Mouse (Mus musculus) stomach, embryonic 15.5 days (tissue): ENCODE measurements around the gene Cisd2. TPM values are rescaled to one million over a fixed set of nuclear protein-coding genes. Genes with fewer than 3 reads are reported as not detected.

ENCODE experiments used
- ATAC-seq: fragments of 200-750 bp; cut with Nextera tagmentation; 2 replicates; pipeline ENCODE4 v1.8.0; 2017; ENCODE audit warnings: low read depth, moderate number of reproducible peaks, moderate TSS enrichment; ENCODE audit not compliant: insufficient read depth, low FRiP score
- H3K27ac ChIP-seq: fragments of 300-500 bp; sonication (generic); 2 replicates; pipeline ENCODE4 v1.5.1; 2015; ENCODE audit warnings: mild to moderate bottlenecking, inconsistent platforms
- H3K27me3 ChIP-seq: fragments of 300-500 bp; sonication (generic); replicated peaks from 2 replicates; pipeline ENCODE4 v1.6.1; 2015; ENCODE audit warnings: inconsistent platforms
- H3K36me3 ChIP-seq: fragments of 300-500 bp; sonication (generic); 2 replicates; pipeline ENCODE4 v1.6.1; 2015; ENCODE audit warnings: inconsistent platforms
- H3K4me1 ChIP-seq: fragments of 300-500 bp; sonication (generic); 2 replicates; pipeline ENCODE4 v1.6.1; 2015; ENCODE audit warnings: inconsistent platforms
- H3K4me2 ChIP-seq: fragments of 300-500 bp; sonication (generic); 2 replicates; pipeline ENCODE4 v1.6.1; 2015; ENCODE audit warnings: mild to moderate bottlenecking, inconsistent platforms
- H3K4me3 ChIP-seq: fragments of 300-500 bp; sonication (generic); replicated peaks from 2 replicates; pipeline ENCODE4 v1.5.1; 2015; ENCODE audit warnings: inconsistent platforms
- H3K9ac ChIP-seq: fragments of 300-500 bp; sonication (generic); 2 replicates; pipeline ENCODE4 v1.6.1; 2015; ENCODE audit warnings: inconsistent platforms
- H3K9me3 ChIP-seq: fragments of 300-500 bp; sonication (generic); 2 replicates; pipeline ENCODE4 v1.6.1; 2016; ENCODE audit warnings: inconsistent platforms
- WGBS: fragments of 180-500 bp; shearing (Covaris S2); methylation state at CpG from one replicate; pipeline ENCODE4 v1.1.7; 2015; 5-methylcytosine and 5-hydroxymethylcytosine counted together
- polyA plus RNA-seq: library from polyadenylated mRNA; unstranded; fragments of >200 nt; fragmentation: Nextera tagmentation; extraction: Ambion mirVana; gene quantifications from 2 replicates; pipeline ENCODE4 v1.2.1, GENCODE M21; 2015

Gene Cisd2
- polyA plus RNA-seq, 1 experiment from 2014 or later = 60.2 TPM

- Histone ChIP-seq H3K4me2 (no peak overlapping the region), H3K36me3 (peaks cover 8% of the 10 kb centered on the region), H3K4me1 (no peaks in the 10 kb centered on the region), H3K9ac (no peak overlapping the region), H3K27me3 (no peaks in the 10 kb centered on the region), H3K27ac (no peak overlapping the region), H3K4me3 (no peak overlapping the region), H3K9me3 (no peaks in the 10 kb centered on the region)
- 61% methylated on average over 8 of the region's 9 CpGs for WGBS
- no peak for ATAC-seq
These were observed 16.4 kb downstream of the Cisd2 start for GRCm38 (mm10) chr3:135407351-135407750.

- Histone ChIP-seq H3K9me3 (no peaks in the 10 kb centered on the region), H3K4me3 (no peak overlapping the region)
- 69% methylated on average over 4 of the region's 4 CpGs for WGBS
These were observed 19.1 kb downstream of the Cisd2 start for GRCm38 (mm10) chr3:135404599-135404998.

GRCm38 (mm10) chr3:135403856-135404255 is 19.9 kb downstream of the Cisd2 start:
- H3K4me2 ChIP-seq = no peak overlapping the region
- H3K9me3 ChIP-seq = no peaks in the 10 kb centered on the region
- no peaks in the 10 kb centered on the region for H3K27me3 ChIP-seq
- no peak for ATAC-seq
- no peak overlapping the region for H3K27ac ChIP-seq
- no peaks in the 10 kb centered on the region for H3K4me1 ChIP-seq
- H3K36me3 ChIP-seq = peaks cover 4% of the 10 kb centered on the region; the same call in 1 of the 2 replicates
- 74% methylated on average over 5 of the region's 5 CpGs for WGBS
- no peak overlapping the region for H3K9ac ChIP-seq
- no peak overlapping the region for H3K4me3 ChIP-seq

More at GRCm38 (mm10) chr3:135404599-135404998, 19.1 kb downstream of the Cisd2 start:
- H3K4me1 ChIP-seq = no peaks in the 10 kb centered on the region
- H3K36me3 ChIP-seq = peaks cover 8% of the 10 kb centered on the region; the same call in 1 of the 2 replicates
- no peak overlapping the region for H3K9ac ChIP-seq
- no peaks in the 10 kb centered on the region for H3K27me3 ChIP-seq
- H3K27ac ChIP-seq = no peak overlapping the region
- no peak for ATAC-seq
- H3K4me2 ChIP-seq = no peak overlapping the region

DNA sequence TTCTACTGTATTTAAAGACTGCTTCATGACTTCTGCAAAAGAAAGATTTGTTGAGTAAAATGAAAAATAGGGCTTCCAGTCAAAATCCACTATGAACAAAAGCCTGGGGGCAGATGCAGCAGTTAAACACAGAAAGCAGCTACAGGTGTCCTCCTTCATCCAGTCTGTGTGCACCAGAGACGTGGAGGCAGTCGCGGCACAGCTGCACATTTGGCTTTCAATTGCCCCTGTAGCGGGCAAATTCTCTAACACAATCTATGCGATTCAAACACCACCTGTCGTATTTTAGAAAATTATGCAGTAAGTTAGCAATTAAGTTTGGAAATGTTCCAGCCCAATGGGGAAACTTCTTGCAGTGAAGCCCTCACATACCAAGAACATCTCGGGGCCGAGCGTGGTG is 20.5 kb downstream of the Cisd2 start:
- H3K9me3 ChIP-seq = no peaks in the 10 kb centered on the region
- H3K27ac ChIP-seq = no peak overlapping the region
- H3K4me3 ChIP-seq = no peak overlapping the region
- H3K9ac ChIP-seq = no peak overlapping the region
- 78% methylated on average over 9 of the region's 9 CpGs for WGBS
- ATAC-seq = no peak
- H3K4me1 ChIP-seq = no peaks in the 10 kb centered on the region
- H3K27me3 ChIP-seq = no peaks in the 10 kb centered on the region
- H3K4me2 ChIP-seq = no peak overlapping the region
- peaks cover 4% of the 10 kb centered on the region; the same call in 1 of the 2 replicates for H3K36me3 ChIP-seq

- ATAC-seq = peak; percentile 75
- Histone ChIP-seq H3K9ac (no peak overlapping the region), H3K4me1 (no peaks in the 10 kb centered on the region), H3K36me3 (peaks cover 3% of the 10 kb centered on the region; the same call in 1 of the 2 replicates), H3K27me3 (no peaks in the 10 kb centered on the region), H3K27ac (no peak overlapping the region), H3K9me3 (no peaks in the 10 kb centered on the region), H3K4me3 (no peak overlapping the region), H3K4me2 (peak overlapping the region; percentile 41)
- 5% methylated on average over 10 of the region's 10 CpGs for whole genome bisulfite sequencing
These were observed 21.5 kb downstream of the Cisd2 start for GRCm38 (mm10) chr3:135402201-135402658.

- Histone ChIP-seq H3K27me3 (no peaks in the 10 kb centered on the region), H3K36me3 (no peaks in the 10 kb centered on the region), H3K4me2 (no peak overlapping the region), H3K9ac (no peak overlapping the region), H3K9me3 (no peaks in the 10 kb centered on the region), H3K27ac (no peak overlapping the region), H3K4me1 (no peaks in the 10 kb centered on the region), H3K4me3 (no peak overlapping the region)
- no peak for ATAC-seq
These were observed 26.6 kb downstream of the Cisd2 start for GRCm38 (mm10) chr3:135397112-135397511.

GRCm38 (mm10) chr3:135396081-135396480 is 27.6 kb downstream of the Cisd2 start:
- Histone ChIP-seq H3K9ac (no peak overlapping the region), H3K9me3 (no peaks in the 10 kb centered on the region), H3K4me3 (no peak overlapping the region), H3K4me1 (no peaks in the 10 kb centered on the region), H3K4me2 (no peak overlapping the region), H3K36me3 (no peaks in the 10 kb centered on the region), H3K27ac (no peak overlapping the region), H3K27me3 (no peaks in the 10 kb centered on the region)
- no peak for ATAC-seq
- 32% methylated on average over 6 of the region's 6 CpGs for WGBS

DNA sequence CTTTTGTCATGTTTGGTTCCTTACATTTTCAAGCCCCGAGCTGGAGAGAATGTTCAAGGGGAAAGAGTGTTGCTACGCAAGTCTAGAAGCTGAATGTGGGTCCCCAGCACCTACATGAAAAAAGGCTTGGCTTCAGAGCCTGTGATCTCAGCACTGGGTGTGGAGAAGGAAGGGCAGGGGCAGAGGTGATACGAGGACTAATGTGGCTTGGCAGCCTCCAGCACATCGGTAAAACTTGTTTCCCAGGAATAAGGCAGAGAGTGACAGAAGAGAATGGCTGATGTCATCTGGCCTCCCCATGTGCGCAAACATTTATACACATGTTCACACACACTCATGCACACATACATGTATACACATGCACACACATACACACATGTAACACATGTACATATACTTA is 28.6 kb downstream of the Cisd2 start:
- Histone ChIP-seq H3K4me2 (no peak overlapping the region), H3K4me3 (no peak overlapping the region), H3K27me3 (no peaks in the 10 kb centered on the region), H3K27ac (no peak overlapping the region), H3K9me3 (no peaks in the 10 kb centered on the region), H3K36me3 (no peaks in the 10 kb centered on the region), H3K4me1 (no peaks in the 10 kb centered on the region), H3K9ac (no peak overlapping the region)
- ATAC-seq = peak; percentile 58; the same call in 1 of the 2 replicates
- WGBS = 67% methylated on average over 5 of the region's 5 CpGs

- no peak overlapping the region for H3K4me3 ChIP-seq
- H3K9ac ChIP-seq = no peak overlapping the region
- no peaks in the 10 kb centered on the region for H3K27me3 ChIP-seq
- WGBS = 53% methylated on average over 6 of the region's 6 CpGs
- H3K27ac ChIP-seq = no peak overlapping the region
- H3K9me3 ChIP-seq = no peaks in the 10 kb centered on the region
- H3K4me1 ChIP-seq = no peaks in the 10 kb centered on the region
- H3K36me3 ChIP-seq = no peaks in the 10 kb centered on the region
- H3K4me2 ChIP-seq = no peak overlapping the region
- no peak for ATAC-seq
These were observed 30.5 kb downstream of the Cisd2 start for GRCm38 (mm10) chr3:135393186-135393585.

DNA sequence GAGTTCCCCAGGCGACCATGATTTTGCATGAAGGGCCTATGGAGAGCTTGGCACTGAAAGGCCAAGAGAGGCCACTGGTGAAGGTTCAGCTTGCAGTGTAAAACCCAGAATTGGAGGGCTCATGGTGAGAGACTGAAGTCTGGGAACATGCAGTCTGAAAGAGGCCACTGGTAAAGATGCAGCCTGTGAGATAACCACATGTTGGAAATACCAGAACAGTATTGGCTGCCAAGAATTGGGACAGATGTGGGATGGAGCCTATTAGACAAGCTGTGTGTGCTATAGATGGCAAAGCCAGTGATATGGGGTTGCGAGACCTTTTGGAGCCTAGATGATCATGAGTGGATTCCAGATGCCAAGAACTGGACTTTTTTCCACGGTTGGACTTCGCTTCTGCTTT is 43.9 kb downstream of the Cisd2 start:
- no peaks in the 10 kb centered on the region for H3K36me3 ChIP-seq
- 90% methylated on average over 4 of the region's 4 CpGs for WGBS
- H3K27ac ChIP-seq = no peak overlapping the region
- ATAC-seq = no peak
- no peaks in the 10 kb centered on the region for H3K27me3 ChIP-seq
- no peak overlapping the region for H3K4me2 ChIP-seq
- no peak overlapping the region for H3K9ac ChIP-seq
- no peak overlapping the region for H3K4me3 ChIP-seq
- no peaks in the 10 kb centered on the region for H3K4me1 ChIP-seq
- H3K9me3 ChIP-seq = no peaks in the 10 kb centered on the region

- Histone ChIP-seq H3K9ac (no peak overlapping the region), H3K4me1 (no peaks in the 10 kb centered on the region), H3K27me3 (no peaks in the 10 kb centered on the region), H3K9me3 (no peaks in the 10 kb centered on the region), H3K4me3 (no peak overlapping the region), H3K36me3 (no peaks in the 10 kb centered on the region), H3K4me2 (no peak overlapping the region), H3K27ac (no peak overlapping the region)
- no peak for ATAC-seq
- WGBS = 83% methylated on average over 10 of the region's 10 CpGs
These were observed 46.3 kb downstream of the Cisd2 start for GRCm38 (mm10) chr3:135377445-135377844.

- Histone ChIP-seq H3K27me3 (no peaks in the 10 kb centered on the region), H3K4me1 (no peaks in the 10 kb centered on the region), H3K36me3 (no peaks in the 10 kb centered on the region), H3K4me3 (no peak overlapping the region), H3K9me3 (no peaks in the 10 kb centered on the region), H3K4me2 (no peak overlapping the region), H3K27ac (no peak overlapping the region), H3K9ac (no peak overlapping the region)
- 63% methylated on average over 3 of the region's 3 CpGs for WGBS
- no peak for ATAC-seq
These were observed 47.9 kb downstream of the Cisd2 start for GRCm38 (mm10) chr3:135375836-135376235.

- Histone ChIP-seq H3K27ac (no peak overlapping the region), H3K27me3 (no peaks in the 10 kb centered on the region), H3K36me3 (no peaks in the 10 kb centered on the region), H3K9me3 (no peaks in the 10 kb centered on the region), H3K9ac (no peak overlapping the region), H3K4me2 (no peak overlapping the region), H3K4me3 (no peak overlapping the region), H3K4me1 (no peaks in the 10 kb centered on the region)
- ATAC-seq = no peak
- WGBS = 87% methylated on average over 4 of the region's 4 CpGs
These were observed 66.3 kb downstream of the Cisd2 start for GRCm38 (mm10) chr3:135357394-135357793.
